Mouse (Mus musculus): ENCODE measurements around the gene Sgpl1.

Gene Sgpl1

DNA sequence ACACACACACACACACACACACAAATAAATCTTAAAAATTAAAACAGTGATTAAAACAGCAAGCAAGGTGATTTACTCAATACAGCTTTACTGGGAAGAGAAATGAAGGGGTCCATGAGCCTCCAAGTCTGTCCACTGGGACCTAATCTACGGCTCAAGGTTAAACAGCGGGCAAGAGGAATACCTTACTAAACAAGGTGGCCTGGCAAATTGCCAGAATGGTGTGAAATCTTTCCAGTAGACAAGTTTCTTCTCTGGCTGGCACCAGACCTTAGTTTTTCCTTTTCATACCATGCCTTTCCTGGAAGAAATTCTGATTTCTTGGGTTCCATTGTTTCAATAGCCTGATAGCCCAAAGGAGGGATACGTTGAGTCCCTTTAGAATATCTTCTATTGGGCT is 59.0 kb downstream of the Sgpl1 start:
- DNase-seq (ENCODE audit: low read depth, low spot score) = no peak

DNA sequence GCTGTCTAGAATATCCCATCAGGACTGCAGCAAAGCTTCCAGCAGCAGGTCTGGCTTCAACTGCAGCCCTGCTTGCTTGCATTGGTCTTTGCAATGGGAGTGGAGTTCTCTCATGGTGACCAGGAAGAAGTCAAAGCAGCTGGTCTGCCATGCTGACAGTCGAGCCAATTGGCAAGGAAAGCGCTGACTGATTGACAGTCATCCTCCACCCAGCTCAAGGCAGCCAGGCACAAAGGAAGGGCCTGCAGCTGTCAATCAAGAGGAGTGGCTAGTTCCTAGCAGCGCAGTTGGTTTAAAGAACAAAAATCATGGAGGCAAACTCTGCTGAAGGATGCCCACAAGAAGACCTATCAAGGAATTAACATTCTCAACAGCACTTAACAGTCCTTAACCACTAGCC is 61.0 kb downstream of the Sgpl1 start:
- DNase-seq (ENCODE audit: low read depth, low spot score) = no peak

DNA sequence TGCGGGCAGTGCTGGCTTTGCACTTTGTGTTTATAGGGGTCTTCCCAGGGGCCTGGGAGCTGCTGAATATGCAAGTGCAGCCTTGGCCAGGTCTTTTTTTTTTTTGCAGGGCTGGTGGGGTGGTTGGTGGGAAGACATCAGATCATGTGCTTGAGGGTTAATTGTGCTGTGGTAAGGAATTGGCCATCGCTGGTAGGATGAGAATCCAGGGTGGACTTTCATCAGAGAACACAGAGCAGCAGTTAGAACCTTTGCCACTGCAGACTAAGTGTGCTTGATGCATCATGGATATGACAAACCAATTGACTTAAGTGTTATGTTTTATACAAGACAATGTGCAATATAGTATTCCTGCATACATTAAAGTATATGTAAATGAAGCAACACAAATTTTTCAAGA is 62.1 kb downstream of the Sgpl1 start:
- DNase-seq (ENCODE audit: low read depth, low spot score) = no peak

DNA sequence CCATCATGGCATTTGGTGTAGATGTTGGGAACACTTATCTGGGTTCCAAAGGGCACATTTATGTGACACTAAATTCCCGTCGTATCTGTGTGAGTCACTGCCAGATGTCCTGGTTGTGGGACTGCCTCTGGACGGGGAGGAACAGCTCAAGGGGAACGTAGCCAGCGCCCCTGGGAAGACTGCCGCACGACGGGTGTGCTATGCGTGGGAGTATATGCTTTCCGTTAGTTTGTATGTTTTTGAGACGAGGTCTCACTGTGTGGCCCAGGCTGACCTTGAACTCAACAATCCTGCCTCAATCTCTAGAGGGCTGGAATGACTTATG is 66.6 kb downstream of the Sgpl1 start:
- DNase-seq (ENCODE audit: low read depth, low spot score) = no peak

DNA sequence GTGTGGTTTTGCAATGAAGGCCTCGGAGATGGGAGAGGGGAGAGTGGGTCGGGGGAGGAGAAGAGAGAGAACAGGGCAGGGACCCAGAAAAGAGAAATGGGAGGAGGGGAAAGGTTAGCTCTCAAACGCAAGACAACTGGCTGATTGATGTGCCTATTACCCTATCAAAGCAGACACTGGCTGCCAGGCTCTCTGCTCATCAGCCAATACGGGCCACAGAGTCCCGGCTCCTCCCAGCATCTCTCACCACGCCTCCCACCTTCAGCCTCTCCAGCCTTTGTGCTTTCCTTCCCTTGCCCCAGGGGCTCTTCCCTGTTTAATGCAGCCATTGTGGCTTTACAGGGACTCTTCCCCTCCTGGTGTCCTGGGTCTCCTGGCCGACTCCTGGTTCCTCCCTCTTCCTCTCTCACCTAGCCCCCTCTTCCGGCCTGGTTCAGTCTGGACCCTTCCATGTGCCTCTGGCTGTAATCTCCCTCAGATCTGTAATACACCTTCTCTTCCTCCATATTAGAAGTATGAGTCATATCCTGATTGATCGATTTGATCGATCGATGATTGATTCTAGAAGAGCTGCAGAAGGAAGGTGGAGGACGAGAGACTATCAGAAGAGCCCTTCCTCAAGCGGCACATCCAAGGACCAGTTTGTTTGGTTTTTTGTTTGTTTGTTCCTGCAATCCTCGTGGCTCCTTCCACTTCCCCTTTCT is 67.1 kb downstream of the Sgpl1 start:
- peak; percentile 21 for DNase-seq (ENCODE audit: low read depth, low spot score)

DNA sequence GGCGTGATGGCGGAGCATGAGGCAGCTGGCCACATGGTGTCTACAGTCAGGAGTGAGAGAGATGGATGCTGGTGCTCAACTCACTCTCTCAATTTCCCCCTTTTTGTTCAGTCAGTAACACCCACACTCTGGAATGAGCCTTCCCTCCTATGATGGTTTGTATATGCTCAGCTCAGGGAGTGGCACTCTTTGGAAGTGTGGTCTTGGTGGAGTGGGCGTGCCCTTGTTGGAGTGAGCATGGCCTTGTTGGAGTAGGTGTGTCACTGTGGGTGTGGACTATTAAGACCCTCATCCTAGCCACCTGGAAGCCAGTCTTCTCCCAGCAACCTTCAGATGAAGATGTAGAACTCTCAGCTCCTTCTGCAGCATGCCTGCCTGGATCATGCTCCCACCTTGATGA is 71.9 kb downstream of the Sgpl1 start:
- DNase-seq (ENCODE audit: low read depth, low spot score) = no peak

DNA sequence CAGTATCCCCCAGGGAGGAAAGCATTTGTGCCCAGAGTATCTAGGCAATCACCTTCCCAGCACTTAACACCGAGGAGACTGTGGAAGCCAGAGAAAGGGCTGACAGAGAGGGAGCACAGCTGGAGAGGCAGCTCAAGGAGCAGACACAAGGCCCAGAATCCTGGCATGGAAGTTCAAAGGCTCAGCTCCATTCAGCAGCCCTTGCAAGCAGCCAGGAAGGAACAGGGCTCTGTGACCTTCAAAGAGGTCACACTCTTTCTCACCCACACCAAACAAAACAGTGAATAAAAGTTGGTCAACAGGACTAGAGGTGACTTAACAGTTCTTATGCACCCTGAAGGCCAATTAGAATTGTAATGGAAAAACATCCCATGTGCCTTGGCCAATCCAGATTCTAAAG is 72.9 kb downstream of the Sgpl1 start:
- no peak for DNase-seq (ENCODE audit: low read depth, low spot score)

DNA sequence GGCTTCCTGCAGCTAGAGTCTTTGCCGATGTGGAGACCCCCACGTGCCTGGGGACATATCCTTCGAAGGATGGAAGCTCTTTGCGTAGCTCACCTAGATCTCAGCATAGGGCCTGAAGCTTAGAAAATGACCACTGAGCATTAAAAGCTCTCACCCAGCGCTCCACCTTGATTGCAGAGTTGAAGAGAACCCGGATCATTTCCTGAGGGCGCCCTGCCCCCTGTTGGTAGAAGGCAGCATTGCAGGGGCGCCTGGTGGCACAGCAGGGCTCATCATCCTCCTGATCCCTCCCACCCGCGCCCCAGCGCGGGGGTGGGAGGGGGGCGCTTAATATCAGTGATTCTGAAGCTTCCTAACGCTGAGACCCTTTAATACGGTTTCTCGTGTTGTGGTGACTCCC is 75.2 kb downstream of the Sgpl1 start:
- peak; percentile 21 for DNase-seq (ENCODE audit: low read depth, low spot score)

DNA sequence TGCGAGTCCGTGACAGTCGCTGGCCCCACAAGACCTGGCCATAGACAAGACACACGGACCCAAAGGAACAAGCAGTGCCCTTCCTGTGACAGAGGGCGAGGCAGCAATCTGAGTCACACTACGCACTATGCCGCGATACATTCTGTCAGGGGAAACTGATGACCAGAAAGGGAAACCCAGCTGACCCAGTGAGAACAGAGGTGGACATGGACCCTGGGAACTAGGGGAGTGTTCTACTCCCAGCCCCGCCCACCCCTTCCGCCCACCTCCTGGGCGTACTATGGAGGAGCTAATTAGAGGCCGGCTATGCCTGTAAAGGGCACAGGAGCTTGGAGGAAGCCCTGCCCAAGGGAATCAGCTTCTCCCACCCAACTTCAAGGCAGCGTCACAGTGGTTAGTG is 78.3 kb downstream of the Sgpl1 start:
- no peak for DNase-seq (ENCODE audit: low read depth, low spot score)

DNA sequence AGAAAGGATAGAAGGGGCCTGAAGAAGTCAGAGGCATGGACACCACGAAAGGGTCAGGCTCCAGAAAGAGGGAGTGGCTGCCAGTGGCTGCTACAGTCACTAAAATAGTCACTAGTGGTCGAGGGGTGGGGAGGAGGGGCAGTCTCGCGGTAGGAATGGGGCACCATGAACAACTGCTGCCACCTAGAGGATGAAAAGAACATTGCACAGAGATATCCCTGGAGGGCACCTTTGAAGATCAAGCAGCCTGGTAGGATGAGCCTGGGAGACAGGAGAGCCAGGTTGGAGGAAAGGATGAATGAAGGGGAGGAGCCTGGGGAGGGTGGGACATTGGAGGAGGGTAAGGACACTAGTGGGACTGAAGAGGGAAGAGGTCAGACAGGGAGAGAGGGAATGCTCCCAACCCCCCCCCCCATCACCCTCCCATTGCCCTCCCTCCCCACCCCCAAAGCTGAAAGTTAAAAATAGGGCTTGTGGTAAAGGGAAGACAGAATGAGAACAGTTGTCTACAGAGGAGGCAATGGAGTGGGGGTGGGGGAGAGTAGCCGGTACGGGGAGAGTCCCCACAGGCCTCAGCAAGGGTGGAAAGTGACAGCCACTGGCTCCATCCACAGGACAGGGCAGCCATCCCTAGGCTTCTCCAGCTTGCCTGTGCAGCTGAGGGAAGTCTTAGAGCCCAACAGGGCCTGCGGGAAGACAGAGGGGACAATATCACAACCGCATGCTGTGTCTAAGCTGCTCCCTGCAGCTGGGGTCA is 78.9 kb downstream of the Sgpl1 start:
- DNase-seq (ENCODE audit: low read depth, low spot score) = peak; percentile 38

DNA sequence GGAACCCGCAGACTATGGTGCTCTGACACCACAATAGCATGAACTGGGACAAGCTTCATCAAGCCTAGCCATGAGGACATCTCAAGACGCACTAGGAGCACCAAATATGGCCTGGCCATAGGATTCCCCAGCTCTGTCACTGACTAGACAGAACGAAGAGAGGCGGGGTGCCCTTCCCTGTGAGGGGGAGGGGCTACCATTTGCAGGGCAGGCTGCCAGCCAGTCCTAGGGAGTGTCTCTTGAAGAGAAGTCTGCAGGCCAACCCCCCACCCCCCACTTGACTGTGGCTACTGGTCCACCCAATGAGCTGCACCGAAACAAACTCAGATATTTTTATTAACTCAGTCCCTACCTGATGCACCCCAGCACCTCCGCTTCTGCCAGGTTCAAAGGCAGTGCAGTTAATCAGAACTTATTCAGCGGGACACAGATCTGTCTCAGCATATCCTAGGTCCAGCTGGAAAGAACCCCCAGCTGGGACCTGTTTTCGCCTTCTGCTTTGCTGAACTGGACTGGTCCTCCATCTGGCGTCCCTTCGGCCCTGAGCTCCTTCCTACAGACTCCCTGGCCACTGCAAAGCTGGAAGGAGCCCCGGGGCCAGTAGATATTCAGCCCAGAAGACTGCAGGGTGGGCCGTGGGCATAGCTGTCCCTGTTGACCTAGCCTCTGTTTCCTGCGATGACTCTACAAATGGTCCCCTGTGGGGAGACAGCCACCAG is 82.1 kb downstream of the Sgpl1 start:
- DNase-seq (ENCODE audit: low read depth, low spot score) = no peak

DNA sequence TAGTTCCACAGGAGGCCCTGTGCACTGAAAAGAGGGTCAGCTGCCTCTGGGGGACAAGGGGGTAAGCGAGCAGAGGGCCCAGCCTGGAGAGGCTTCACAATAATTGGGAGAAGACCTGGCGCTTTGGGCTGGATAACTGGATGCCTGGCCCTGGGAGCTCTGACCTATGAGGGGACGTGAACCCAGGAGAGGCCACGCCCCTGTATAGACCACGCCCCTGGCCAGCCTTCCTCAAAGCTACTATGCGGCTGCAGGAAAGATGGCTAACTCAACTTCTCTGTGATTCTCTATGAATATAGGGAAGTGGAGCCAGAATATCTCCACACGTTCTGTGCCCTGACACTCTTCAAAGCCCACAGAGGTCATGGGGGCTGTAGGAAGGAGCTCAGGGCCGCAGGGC is 82.9 kb downstream of the Sgpl1 start:
- DNase-seq (ENCODE audit: low read depth, low spot score) = no peak

DNA sequence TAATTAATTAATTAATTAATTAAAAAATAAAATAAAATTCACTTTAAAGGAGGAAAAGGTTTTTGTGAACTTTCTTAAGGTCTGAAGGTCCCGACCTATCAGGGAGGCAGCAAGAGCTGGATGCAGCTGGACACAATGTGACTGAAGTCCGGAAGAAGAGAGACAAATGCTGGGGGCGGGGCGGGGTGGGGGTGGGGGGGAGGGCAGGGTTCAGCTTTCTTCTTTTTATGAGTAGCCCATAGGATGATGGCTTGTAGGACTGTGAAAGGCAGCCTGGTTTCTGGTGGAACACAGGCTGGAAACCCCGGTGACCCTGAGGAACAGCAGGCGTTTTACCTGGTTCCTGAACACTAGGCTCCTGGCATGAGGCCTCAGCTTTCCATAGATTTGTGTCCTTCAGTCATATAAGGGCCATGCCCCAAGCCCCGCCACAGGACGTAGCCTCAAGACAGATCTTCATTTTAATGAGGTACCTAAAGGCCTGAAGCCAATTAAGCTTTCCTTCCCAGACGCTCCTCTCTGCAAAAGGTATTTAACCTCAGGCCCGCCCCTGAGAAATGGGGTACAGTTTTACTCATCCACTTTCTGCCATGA is 84.1 kb downstream of the Sgpl1 start:
- DNase-seq (ENCODE audit: low read depth, low spot score) = no peak

DNA sequence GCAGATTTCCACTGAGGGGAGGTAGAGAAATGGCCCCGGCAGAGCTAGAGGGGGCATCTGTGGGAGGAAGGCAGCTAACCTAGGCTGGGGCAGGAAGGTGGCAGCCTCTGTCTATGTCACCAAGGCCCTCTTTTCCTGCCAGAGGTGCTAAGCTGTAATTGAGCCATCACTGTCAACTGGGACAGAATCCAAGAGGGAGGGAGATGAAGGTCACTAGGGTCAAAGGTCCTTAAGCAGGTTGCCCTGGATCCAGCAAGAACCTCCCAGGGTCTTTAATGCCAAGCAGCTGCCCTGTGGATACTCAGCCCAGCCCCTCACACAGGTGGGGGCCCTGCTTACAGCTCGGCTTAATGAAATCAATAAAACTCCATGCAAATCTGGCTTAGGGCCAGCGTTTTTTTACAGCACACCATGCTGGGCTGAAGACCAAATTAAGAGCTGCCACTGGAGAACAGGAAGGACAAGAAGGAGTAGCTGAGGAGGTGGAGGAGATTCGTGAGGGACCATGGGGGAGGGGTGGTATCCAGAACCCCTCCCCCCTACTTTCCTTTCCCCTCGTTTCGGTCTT is 87.9 kb downstream of the Sgpl1 start:
- no peak for DNase-seq (ENCODE audit: low read depth, low spot score)

DNA sequence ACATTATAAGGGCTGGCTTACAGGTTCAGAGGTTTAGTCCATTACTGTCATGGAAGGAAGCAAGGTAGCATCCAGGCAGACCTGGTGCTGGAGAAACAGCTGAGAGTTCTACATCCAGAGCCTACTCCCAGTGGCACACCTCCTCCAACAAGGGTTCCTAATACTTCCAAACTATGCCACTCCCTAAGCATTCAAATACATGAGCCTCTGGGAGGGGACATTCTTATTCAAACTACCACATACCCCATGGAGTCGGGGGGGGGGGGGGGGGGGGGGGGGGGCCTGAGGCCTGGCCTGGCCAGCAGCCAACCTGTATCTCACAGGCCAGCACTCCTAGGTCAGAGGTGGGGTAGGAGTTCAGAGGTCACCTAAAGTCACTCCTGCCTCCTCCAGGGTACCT is 88.4 kb downstream of the Sgpl1 start:
- DNase-seq (ENCODE audit: low read depth, low spot score) = no peak

DNA sequence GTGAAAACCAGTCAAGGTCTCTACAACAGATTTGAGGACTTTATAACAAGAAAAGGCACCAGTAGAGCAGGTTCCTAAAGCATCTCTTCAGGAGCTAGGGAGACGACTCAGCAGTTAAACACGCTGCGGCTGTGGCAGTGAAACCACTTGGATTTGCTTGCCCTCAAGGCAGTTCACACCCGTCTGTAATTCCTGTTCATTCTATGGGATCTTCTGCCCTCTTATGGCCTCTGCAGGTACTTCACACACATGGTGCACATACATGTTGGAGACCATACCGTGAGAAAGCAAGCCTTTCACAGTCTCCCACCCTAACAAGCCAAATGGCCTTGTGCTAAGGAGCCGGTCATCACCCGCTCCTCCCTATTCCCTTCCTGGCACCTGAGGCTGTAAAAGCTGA is 90.8 kb downstream of the Sgpl1 start:
- no peak for DNase-seq (ENCODE audit: low read depth, low spot score)

DNA sequence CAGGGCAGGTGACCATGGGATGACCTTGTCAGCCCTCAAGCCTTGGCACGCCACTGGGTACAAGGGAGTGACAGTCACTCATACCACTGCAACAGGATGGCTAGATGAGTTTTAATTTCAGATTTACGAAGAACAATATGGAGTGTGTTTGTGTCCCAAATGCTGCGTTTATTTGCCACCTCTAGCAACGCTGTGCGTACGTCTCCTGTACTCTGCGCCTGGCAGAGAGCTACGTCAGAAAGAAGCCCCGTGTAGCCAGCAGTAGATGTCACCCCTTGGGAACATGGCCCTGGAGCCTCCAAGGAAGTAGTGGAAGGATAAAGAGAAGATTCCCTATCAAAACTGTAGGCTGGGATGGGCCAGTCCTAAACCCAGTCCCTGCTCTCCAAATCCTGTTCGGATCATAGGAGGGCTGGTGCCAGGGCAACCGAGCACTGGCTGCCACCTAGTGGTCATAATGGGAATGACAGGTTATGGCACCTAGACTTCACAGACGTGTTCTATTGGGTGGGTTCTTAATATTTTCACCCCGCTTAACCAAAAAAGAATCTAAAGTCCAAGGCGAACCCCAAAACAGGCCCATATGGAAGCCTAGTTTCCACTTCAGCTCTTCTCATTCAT is 95.4 kb downstream of the Sgpl1 start:
- DNase-seq (ENCODE audit: low read depth, low spot score) = peak; percentile 49

Measured in c-Kit-negative CD71-positive TER-119-positive erythroid progenitor cells, embryonic 14.5 days (primary cell).